Mouse (Mus musculus): ENCODE results near the gene Zfp609.

Zfp609 gene

DNA sequence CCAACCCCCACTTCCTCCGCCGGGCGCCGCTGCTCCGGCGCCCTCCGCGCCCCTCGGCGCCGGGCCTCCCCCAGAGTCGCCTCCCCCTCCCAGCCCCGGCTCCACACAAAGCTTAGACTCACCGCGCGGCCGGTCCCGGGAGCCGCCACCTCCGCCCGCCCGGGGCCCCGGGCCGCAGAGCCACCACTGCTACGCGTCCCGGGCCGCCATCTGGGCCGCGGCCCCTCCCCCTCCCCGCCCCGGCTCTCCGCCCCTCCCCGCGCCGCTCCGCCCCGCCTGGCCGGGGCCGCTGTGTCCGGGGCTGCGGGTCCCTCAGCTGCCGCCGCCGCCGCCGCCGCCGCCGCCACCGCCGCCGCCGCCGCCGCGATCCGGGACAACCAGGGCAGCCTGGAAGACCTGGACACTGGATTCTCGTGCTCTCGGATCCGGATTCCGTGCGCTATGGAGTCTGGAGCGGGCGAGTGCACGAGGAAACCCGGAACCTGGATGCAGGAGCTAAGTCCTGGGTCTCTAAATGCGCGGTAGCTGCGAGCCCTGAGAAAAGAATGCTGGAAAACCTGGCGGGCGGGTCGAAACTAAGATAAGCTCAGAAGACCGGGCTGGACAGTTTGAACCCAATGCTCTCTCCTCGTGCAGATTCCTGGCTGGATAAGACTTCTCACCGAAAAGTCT is at the start of gene Zfp609:
TSS of gene Zfp609 (minus strand) at position 221 of the 672 bp plus-strand sequence.
- peak; percentile 67 to 83 for DNase-seq (ENCODE audit: low spot score in 2 of 2)

DNA sequence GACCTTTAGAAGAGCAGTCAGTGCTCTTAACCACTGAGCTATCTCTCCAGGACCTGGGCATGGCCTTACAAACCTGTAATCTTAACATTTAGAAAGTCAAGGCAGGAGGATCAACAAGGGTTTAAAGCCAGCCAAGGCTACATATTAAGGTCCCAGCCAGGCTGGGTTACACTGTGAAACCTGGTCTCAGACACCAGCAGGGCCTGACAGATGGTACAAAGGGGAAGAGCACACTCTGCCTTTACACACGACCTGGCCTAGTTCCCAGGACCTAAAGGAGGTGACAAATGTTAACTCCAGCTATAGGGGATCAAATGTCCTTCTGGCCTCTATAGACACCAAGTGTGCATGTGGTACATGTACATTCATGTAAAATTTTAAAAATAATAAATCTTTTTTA is 32.3 kb upstream of the Zfp609 start:
- no peak for DNase-seq (ENCODE audit: low spot score in 2 of 2)

DNA sequence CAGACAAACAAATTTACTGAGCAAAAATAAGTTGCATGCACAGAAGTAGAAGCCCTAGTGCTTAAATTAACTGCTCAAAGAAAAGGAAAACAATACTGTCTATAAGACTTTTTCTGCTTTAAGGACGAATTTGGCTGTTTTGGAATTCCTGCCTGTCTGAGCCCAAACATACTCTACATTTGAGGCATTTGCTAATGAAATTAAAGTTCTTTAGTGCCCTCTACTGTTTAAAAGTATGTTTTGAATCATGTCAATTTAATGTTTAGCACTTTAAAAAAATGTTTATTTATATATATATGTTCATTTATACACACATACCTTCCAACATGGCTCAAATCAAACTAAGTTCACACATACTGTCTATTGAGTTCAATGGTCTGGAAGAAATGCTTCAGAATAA is 22.8 kb upstream of the Zfp609 start:
- no peak for DNase-seq (ENCODE audit: low spot score in 2 of 2)

DNA sequence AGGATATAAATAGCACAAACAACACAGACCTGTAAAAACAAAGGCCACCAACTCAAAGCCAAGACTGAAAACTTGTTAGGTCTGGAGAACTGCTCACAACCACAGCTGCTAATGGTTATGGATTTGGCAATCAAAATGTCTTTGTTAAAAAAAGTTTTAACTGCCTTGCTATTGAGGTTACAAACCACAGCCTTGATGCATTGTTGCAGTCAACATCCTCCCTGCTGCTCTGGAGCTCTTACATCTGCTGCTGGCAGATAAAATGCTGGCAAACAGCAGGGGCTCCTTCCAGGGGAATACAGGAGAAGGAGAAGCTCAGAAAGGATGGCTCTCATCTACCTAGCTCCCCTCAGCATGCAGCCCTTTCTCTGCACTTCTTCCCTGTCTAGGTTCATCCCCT is 20.8 kb upstream of the Zfp609 start:
- no peak for DNase-seq (ENCODE audit: low spot score in 2 of 2)

DNA sequence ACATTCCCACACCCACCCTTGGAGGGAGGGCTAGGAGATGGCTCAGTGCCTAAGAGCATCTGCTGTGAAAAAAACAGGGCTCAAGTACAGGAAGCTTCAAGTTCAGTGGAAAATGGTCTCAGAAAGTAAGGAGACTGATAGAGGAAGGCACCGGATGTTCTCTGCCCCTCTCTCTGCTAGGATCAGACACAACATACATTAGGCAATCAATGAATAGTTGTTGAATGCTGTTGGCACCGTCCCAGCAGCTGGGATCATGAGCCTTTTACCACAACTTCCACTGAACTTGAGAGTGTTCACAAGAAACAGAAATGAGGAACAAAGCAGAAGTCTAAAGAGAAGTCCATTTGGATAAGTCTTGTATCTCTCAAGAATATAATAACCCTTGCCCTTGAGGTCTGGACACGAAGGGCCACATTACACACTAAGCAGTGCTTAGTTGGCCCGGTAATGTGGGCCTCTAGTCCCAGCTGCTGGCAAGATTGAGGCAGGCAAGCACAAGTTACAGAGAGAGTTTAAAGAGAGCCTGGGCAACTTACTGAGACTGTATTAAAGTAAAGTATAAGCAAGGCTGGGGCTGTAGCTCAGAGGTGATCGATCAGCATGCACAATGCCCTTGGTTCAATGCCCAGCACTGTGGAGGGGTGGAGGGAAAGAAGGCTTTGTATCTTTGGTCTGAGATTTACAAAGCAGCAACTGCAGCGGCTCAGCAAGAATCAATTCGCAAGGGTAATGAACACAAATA is 17.2 kb upstream of the Zfp609 start:
- no peak for DNase-seq (ENCODE audit: low spot score in 2 of 2)

DNA sequence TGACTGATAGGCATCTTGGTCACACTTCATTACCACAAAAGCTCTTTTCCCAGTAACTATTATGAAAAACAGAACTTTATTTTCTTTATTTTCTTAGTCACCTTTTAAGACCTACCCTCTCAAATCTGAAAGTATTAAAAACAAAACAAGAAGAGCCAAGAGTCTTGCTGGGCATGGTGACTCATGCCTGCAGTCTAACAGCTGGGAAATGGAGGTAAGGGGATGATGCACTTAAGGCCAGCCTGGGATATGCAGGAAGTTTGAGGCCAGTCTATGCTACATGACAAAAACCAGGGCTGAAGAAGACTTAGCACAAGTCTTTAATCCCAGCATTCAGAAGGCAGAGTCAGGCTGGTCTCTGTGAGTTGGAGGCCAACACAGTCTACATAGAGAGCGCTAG is 12.5 kb upstream of the Zfp609 start:
- DNase-seq (ENCODE audit: low spot score in 2 of 2), result no peak

DNA sequence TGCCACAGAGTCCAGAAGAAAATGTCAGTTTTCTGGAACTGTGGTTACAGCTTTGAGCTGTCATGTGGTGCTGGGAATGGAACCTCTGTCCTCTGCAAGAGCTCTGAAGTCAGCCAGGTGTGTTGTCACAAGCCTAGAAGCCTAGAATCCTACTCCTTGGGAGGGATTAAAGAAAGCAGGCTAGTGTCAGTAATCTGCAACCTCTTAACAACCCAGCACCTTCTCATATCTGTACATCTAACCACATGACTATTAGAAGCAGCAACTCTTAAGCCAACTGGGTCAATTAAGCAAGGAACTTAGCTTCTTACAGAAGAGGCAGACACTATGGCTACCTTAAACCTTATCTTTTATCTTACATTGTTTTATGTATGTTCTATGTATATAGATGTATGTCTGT is 9.6 kb upstream of the Zfp609 start:
- DNase-seq (ENCODE audit: low spot score in 2 of 2), result no peak

DNA sequence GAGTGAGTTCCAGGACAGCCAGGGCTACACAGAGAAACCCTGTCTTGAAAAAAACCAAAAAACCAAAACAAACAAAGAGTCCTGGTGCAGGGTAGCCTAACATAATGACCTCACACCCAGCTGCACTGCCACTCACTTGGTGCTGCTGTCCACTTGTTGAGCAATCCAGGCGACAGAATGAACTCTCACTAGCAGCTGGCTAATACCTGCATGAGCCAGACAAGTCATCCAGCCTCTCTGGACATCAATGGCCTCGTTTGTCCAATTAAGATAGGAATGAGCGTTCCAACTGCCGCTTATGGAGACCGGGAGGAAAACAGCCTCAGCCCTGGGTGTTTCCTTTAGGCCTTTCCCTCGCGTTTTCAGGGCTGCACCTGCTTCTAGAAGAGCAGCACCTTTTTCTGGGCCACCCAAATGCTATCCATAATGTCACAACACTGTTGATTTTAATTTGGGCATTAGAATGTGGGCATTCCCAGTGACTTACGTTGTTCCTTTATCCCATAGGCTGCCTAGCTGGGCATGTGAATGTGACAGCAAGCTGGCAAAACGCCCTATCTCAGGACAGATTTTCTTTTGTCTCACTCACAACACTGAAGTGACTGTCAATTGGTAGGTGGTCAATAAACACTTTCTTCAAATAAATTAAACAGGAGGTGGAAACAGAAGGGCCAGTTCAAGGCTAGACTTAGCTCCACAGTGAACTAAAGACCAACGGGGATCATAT is 7.4 kb upstream of the Zfp609 start:
- no peak for DNase-seq (ENCODE audit: low spot score in 2 of 2)

DNA sequence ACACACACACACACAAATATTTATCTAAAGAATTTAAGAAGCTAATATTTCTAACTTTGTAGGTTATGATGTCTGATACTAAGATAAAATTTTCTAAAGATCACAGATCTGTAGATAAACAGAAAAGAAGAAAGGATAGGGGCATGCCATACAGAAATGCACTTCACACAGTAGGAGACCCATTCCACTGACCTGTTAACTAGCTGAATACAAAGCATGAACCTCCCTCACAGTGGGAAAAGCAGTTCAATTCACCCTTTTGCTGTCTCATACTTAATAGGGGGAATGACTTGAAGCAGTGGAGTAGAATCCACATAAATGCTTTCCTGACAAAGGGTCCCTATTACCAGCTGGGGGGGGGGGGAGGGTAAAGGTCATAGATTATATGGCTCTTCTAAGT is 6.3 kb upstream of the Zfp609 start:
- DNase-seq (ENCODE audit: low spot score in 2 of 2), result no peak

DNA sequence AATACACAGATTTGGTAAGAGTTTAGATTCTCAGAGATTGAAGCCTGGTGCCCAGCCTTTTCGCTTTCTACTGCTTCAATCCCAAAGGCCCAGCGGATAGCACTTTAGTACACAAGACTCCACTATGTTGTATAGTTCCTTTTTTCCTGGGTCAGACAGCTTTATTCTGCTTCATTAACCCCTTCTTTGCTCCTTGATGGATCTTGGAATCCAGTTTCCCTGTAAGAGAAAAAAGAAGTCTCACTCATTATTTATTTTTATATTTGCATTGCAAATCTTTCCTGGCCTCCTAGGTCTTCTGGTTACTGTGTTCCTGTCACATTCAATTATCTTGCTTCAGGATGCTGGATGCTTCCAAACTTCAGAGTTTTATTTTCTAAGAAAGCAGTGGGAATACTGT is 5.9 kb upstream of the Zfp609 start:
- DNase-seq (ENCODE audit: low spot score in 2 of 2), result no peak

DNA sequence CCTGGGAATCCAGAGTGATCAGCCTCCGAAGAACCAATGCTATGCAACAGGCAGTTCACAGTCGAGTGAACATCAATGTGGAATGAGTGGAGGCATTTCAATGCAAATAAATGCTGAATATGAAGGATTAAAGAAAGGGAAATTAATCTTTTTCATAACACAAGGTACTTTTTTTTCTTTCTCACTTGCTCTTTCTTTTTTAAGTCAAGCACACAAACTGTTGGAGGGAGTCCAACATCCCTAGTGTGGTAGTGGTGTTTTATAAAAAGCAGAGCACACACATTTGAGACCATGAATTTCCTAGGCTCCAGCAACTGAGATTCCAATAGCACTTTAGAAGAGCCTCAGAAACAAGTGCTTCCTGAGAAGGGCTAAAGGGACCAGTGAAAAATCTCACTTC is 4.7 kb upstream of the Zfp609 start:
- no peak for DNase-seq (ENCODE audit: low spot score in 2 of 2)

DNA sequence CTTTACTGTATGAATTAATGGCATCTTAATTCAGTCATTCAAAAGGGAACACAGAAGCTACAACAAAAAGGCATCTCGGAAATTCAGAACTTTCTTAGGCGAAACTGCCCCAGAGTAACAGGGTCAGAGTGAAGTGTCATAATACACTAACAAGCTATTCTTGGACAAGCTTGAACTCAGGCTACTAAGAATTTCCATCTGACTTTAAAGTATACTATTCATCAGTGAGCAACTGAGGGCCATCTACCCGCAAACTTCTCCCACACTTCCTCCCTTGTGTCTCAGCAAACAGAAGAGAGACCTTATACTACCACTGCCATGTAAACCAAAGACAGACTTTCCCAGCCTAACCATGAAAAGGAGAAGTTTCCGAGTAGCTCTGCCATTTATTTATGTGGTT is 3.8 kb upstream of the Zfp609 start:
- DNase-seq (ENCODE audit: low spot score in 2 of 2), result no peak

DNA sequence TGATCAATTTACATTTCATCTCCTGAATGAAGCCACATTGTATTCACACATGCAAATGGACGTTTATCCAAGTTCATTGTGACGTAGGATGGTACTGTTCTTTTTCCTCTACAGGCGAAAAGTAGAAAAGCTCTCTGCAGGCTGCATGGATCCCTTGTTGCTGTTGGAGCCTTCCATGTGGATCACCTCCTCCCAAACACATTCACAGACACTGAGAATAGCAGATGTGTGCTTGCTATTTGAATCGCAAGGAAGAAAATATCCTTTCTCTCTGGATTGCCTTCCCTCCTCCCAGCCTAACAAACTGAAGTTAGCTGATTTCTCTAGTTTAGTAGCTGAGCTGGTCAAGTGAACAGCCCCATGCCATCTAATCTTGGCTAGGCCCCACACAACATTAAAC is 2.9 kb upstream of the Zfp609 start:
- no peak for DNase-seq (ENCODE audit: low spot score in 2 of 2)

DNA sequence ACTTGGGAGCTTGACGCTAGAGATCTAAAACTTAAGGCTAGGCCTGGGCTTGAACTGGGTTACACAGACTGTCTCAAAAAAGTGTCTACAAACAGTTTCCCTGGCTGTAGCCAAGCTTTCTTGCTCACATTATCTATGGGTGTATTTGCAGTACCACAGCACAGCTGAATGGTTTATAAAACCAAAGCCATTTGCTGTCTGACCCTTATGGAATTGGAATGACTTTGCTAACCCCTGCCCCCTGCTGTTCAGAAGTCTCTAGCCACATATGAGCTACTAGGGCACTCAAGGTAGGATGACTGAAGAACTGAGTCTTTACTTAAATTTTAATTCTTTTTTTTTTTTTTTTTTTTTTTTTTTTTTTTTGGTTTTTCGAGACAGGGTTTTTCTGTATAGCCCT is 2.0 kb upstream of the Zfp609 start:
- DNase-seq (ENCODE audit: low spot score in 2 of 2), result peak in 1 of 2 experiments; percentile 19

DNA sequence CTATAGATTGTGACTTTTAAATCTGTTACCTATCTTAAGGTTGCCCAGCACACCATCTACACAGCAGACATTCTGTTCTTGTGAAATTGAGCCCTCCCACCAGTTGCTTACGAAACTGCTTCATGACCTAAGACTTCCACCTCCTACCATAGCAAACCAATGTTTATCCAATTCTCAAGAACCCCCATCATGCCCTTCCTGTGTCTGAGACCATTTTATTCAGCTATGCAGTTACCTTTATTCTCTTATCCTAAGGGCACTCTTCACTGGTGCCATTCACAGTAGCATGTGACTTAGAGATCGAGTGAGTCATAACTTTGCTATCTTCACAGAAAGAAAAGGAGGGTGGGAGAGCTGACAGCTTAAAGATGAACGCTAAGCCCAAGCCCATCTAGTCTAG is 1.1 kb upstream of the Zfp609 start:
- peak in 1 of 2 experiments; percentile 14 for DNase-seq (ENCODE audit: low spot score in 2 of 2)

DNA sequence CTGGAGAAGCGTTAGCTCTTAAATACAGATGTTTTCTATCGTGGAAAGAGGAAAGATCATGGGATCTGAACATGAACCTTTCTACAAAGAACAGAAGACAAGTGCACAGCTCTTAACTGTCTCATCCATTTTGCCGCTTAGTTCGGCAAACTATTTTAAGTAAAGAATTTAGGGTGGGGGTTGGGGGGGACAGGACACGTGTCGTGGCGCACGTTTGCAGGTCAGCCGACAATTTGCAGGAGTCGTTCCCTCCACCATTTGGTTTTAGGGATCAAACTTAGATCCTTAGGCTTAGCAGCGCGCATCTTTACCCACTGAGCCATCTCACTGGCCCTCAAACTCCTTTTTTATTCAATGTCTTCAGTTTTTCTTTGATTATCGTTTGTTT is 646 bp upstream of the Zfp609 start:
- DNase-seq (ENCODE audit: low spot score in 2 of 2), result no peak

DNA sequence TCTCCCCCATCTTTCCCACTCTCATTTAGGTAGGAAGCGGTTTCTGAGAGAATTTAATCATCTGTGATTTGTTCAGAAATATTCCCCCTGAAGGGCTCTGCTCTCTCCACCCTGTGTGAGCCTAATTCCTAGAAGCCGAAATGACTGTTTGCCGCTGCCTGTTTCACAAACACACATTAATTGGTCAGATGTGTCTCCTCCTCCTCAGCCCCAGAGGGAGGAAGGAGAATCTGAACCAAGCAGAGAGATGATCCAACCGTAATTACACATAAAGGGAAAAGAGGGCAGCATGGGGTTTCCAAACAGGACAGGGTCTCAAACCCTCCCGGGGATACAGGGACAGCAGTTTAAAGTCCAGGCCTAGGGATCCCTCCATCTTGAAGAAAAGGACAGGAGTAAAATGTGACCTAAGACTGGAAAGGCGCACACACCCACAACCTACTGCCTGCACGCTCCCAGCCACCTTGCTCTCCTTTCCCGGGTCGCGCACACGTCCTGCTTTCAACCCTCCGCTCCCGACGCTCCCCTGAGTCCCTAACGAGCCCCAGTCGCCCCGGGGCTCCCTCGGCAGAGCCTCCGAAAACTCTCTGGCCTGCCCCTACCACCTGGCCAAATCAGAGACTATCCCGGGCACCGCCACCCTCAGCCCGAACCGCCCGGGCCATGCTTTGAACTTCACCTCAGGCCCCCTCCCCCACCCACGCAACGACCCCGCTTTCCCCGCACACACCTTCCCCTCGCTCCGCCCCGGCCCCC is 598 bp downstream of the Zfp609 start:
- peak in 1 of 2 experiments; percentile 27 for DNase-seq (ENCODE audit: low spot score in 2 of 2)

DNA sequence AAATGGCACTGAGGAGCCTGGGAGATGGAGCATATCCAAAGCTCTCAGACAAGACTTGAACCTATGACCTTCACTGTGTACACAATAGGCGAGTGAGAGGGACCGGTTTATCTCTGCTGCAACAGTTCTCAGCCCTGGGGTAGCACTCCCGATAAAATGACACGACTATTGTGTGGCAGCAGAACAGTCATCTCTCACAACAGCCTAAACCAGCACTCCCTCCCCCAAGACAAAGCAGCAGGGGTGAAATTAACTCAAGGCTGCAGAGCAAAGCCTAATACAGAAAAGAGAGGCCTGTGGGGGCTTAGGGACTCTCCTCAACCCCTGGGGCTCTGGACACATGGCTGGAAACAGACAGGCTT is 1.2 kb downstream of the Zfp609 start:
- DNase-seq (ENCODE audit: low spot score in 2 of 2), result no peak

DNA sequence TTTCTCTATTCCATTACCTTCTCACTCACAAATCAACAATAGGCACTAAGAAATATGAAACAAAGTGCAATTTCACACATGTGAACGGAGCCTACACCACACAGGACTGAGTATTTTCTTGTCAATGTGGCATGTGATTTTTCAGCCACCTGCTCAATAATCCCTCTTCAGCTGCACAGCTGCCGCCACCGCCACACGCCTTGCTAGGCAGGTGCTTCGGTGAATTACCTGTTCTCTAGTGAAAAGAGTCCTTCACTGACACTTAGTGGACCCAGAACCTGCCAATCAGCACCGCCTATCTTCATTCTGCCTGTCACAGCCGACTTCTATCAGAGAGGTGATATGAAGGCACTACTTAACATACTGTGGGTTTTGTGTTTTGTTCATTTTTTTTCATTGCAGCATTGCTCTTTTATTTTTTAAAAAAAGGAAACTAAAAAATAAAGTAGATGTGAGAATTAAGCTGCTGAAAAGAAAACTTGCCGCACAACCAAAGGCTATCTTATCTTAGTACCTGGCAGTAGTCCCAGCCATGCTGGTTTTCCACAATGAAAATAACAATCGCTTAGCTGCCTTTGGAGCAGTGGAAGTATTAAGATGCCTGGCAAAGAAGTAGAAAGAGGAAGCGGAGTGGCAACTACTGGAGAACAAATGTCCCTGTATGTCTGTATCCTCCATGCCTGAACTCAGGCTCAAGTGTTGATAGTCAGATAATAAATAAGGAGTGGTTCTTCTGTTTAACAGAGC is 3.5 kb downstream of the Zfp609 start:
- no peak for DNase-seq (ENCODE audit: low spot score in 2 of 2)

DNA sequence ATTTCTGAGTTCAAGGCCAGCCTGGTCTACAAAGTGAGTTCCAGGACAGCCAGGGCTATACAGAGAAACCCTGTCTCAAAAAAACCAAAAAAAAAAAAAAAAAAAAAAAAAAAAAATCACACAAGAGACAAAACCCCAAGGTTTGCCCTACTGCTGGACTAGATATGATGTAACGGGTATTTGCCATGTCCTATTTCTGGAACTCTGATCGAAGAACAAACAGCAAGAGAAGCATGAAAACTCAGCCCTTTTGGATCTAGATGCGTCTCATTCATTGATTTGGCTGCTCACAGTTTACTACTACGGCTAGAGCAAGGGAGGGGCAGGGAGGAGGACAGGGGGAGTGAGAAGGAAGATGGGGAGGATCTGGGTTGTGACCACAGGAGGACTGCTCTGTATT is 5.4 kb downstream of the Zfp609 start:
- no peak for DNase-seq (ENCODE audit: low spot score in 2 of 2)

DNA sequence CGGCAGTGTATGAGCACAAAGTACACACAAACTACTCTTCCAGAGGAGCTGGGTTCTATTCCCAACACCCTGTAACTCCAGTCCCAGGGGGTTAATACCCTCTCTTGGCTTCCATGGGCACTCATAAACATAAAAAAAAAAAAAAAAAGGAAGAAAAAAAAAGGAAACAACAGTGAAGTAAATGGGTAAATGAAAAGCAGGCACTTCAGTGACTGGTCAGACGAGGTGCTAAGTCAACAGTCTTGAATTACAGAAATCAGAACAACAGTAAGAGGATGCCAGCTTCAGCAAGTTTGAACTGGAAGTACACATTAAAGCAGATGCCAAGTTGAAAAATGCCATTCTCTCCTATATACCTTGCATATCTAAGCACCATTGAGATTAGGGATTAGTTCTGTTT is 7.1 kb downstream of the Zfp609 start:
- DNase-seq (ENCODE audit: low spot score in 2 of 2), result no peak

DNA sequence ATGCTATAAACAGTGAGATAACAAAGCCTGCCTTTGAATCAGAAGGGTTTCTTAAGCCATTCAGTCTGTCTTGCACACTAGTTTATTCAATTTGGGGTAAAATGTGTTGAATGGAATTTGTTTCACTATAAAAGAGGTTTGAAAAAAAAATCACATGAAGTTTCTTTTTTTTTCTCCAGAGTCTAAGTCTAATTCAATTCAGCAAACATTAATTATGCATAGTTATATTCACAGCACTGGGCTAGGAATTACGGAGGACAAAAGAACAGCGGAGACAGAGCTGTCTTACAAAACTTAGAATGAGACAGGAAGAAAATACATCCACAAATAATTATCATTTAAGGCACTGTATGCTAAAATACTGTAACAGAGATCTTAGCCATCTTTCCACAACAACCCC is 9.0 kb downstream of the Zfp609 start:
- no peak for DNase-seq (ENCODE audit: low spot score in 2 of 2)
